Mouse (Mus musculus): Measurements from ENCODE around the gene Tll2. TPM values are rescaled to one million over a fixed set of nuclear protein-coding genes. Genes with fewer than 3 reads are reported as not detected.

Gene Tll2
- polyA plus RNA-seq, 1 experiment from 2014 or later: 0.95 TPM

GRCm38 (mm10) chr19:41097038-41097437 lies 109.6 kb downstream of the Tll2 start:
- H3K9ac ChIP-seq (ENCODE audit: low read length): no peak overlapping the region
- no peak overlapping the region for H3K27ac ChIP-seq (ENCODE audit: low read depth, low read length)
- H3K36me3 ChIP-seq (ENCODE audit: control insufficient read depth, insufficient read depth, low read length): no peaks in the 10 kb centered on the region
- no peaks in the 10 kb centered on the region for H3K27me3 ChIP-seq (ENCODE audit: control insufficient read depth, insufficient read depth, low read length)
- H3K4me2 ChIP-seq (ENCODE audit: low read depth, low read length, severe bottlenecking): no peak overlapping the region
- 70% methylated on average over 4 of the region's 4 CpGs for WGBS
- no peak overlapping the region for H3K4me3 ChIP-seq (ENCODE audit: low read depth, low read length)
- no peaks in the 10 kb centered on the region for H3K9me3 ChIP-seq (ENCODE audit: control insufficient read depth, low read length)
- no peak for ATAC-seq (replicated peaks; ENCODE audit: low FRiP score)
- no peaks in the 10 kb centered on the region for H3K4me1 ChIP-seq (replicated peaks; ENCODE audit: control insufficient read depth, insufficient read depth, low read length)
- DNase-seq (ENCODE audit: low spot score): no peak

GRCm38 (mm10) chr19:41091901-41092300 lies 114.7 kb downstream of the Tll2 start:
- H3K9me3 ChIP-seq (ENCODE audit: control insufficient read depth, low read length): no peaks in the 10 kb centered on the region
- H3K4me2 ChIP-seq (ENCODE audit: low read depth, low read length, severe bottlenecking): no peak overlapping the region
- no peak overlapping the region for H3K9ac ChIP-seq (ENCODE audit: low read length)
- no peaks in the 10 kb centered on the region for H3K4me1 ChIP-seq (replicated peaks; ENCODE audit: control insufficient read depth, insufficient read depth, low read length)
- 88% methylated on average over 2 of the region's 2 CpGs for WGBS
- no peaks in the 10 kb centered on the region for H3K36me3 ChIP-seq (ENCODE audit: control insufficient read depth, insufficient read depth, low read length)
- no peak overlapping the region for H3K4me3 ChIP-seq (ENCODE audit: low read depth, low read length)
- no peak for DNase-seq (ENCODE audit: low spot score)
- no peak for ATAC-seq (replicated peaks; ENCODE audit: low FRiP score)
- no peak overlapping the region for H3K27ac ChIP-seq (ENCODE audit: low read depth, low read length)
- H3K27me3 ChIP-seq (ENCODE audit: control insufficient read depth, insufficient read depth, low read length): no peaks in the 10 kb centered on the region

- DNase-seq (ENCODE audit: low spot score) (peak; percentile 82), ATAC-seq (replicated peaks; ENCODE audit: low FRiP score) (peak; percentile 32; the same call in 1 of the 2 replicates)
- H3K9me3 ChIP-seq (ENCODE audit: control insufficient read depth, low read length): no peaks in the 10 kb centered on the region
- H3K4me2 ChIP-seq (ENCODE audit: low read depth, low read length, severe bottlenecking): no peak overlapping the region
- no peaks in the 10 kb centered on the region for H3K36me3 ChIP-seq (ENCODE audit: control insufficient read depth, insufficient read depth, low read length)
- H3K9ac ChIP-seq (ENCODE audit: low read length): no peak overlapping the region
- H3K27ac ChIP-seq (ENCODE audit: low read depth, low read length): no peak overlapping the region
- H3K4me3 ChIP-seq (ENCODE audit: low read depth, low read length): no peak overlapping the region
- WGBS: 19% methylated on average over 5 of the region's 5 CpGs
- no peaks in the 10 kb centered on the region for H3K4me1 ChIP-seq (replicated peaks; ENCODE audit: control insufficient read depth, insufficient read depth, low read length)
- H3K27me3 ChIP-seq (ENCODE audit: control insufficient read depth, insufficient read depth, low read length): no peaks in the 10 kb centered on the region
Measured at GRCm38 (mm10) chr19:41089833-41090232, 116.8 kb downstream of the Tll2 start.

DNA sequence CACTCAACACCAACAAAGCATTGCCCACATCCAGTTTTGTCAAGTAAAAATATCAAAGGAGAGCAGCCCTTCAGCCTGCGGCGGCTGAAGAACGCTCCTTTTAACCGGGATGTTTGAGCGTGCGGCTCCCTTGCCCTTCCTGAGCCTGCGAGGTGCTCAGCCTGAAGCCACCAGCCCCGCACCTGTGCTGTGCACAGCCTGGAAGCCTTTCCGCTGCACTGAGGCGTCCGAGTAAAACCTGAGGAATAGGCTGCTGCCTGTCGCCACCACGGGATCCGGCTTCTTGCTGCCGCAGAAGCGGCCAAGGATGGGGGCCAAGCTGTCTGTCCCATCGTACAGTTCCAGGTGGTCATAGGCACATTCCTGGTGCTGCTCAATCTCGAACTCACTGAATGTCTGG lies 118.1 kb downstream of the Tll2 start:
- Histone ChIP-seq H3K4me1 (replicated peaks; ENCODE audit: control insufficient read depth, insufficient read depth, low read length) (no peaks in the 10 kb centered on the region), H3K4me3 (ENCODE audit: low read depth, low read length) (no peak overlapping the region), H3K9me3 (ENCODE audit: control insufficient read depth, low read length) (no peaks in the 10 kb centered on the region), H3K4me2 (ENCODE audit: low read depth, low read length, severe bottlenecking) (peak overlapping the region; percentile 6; the same call in 1 of the 2 replicates), H3K27me3 (ENCODE audit: control insufficient read depth, insufficient read depth, low read length) (no peaks in the 10 kb centered on the region), H3K36me3 (ENCODE audit: control insufficient read depth, insufficient read depth, low read length) (no peaks in the 10 kb centered on the region), H3K9ac (ENCODE audit: low read length) (no peak overlapping the region), H3K27ac (ENCODE audit: low read depth, low read length) (no peak overlapping the region)
- ATAC-seq (replicated peaks; ENCODE audit: low FRiP score) (no peak), DNase-seq (ENCODE audit: low spot score) (no peak)
- 35% methylated on average over 18 of the region's 18 CpGs for WGBS

DNA sequence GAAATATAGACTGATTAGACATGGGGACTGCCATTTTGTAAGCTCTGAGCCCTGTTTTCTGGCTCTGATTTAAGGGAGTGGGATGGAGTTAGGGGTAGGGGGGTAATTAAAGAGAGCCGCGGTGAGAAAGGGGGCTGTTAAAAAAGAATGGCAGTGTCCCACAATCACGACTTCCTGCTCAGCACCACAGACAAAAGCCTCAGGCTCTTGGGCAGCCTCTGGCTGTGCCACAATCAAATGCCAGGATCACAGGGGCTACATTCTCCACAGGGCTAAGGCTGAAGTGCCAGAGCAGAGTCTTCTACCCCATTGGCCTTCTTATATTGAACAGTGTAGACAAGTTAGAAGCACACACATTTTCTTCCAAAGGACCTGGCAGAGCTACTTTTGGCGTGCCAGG lies 118.7 kb downstream of the Tll2 start:
- H3K9me3 ChIP-seq (ENCODE audit: control insufficient read depth, low read length): no peaks in the 10 kb centered on the region
- 45% methylated on average over 4 of the region's 4 CpGs for WGBS
- H3K36me3 ChIP-seq (ENCODE audit: control insufficient read depth, insufficient read depth, low read length): no peaks in the 10 kb centered on the region
- H3K9ac ChIP-seq (ENCODE audit: low read length): no peak overlapping the region
- H3K4me3 ChIP-seq (ENCODE audit: low read depth, low read length): no peak overlapping the region
- no peaks in the 10 kb centered on the region for H3K27me3 ChIP-seq (ENCODE audit: control insufficient read depth, insufficient read depth, low read length)
- ATAC-seq (replicated peaks; ENCODE audit: low FRiP score): no peak
- no peaks in the 10 kb centered on the region for H3K4me1 ChIP-seq (replicated peaks; ENCODE audit: control insufficient read depth, insufficient read depth, low read length)
- H3K4me2 ChIP-seq (ENCODE audit: low read depth, low read length, severe bottlenecking): no peak overlapping the region
- no peak overlapping the region for H3K27ac ChIP-seq (ENCODE audit: low read depth, low read length)
- DNase-seq (ENCODE audit: low spot score): no peak

- Histone ChIP-seq H3K4me1 (replicated peaks; ENCODE audit: control insufficient read depth, insufficient read depth, low read length) (no peaks in the 10 kb centered on the region), H3K9ac (ENCODE audit: low read length) (no peak overlapping the region), H3K27me3 (ENCODE audit: control insufficient read depth, insufficient read depth, low read length) (no peaks in the 10 kb centered on the region), H3K27ac (ENCODE audit: low read depth, low read length) (no peak overlapping the region), H3K36me3 (ENCODE audit: control insufficient read depth, insufficient read depth, low read length) (no peaks in the 10 kb centered on the region), H3K4me2 (ENCODE audit: low read depth, low read length, severe bottlenecking) (no peak overlapping the region), H3K4me3 (ENCODE audit: low read depth, low read length) (no peak overlapping the region), H3K9me3 (ENCODE audit: control insufficient read depth, low read length) (no peaks in the 10 kb centered on the region)
- ATAC-seq (replicated peaks; ENCODE audit: low FRiP score): peak; percentile 71
- 3% methylated on average over 2 of the region's 2 CpGs for WGBS
- peak; percentile 83 for DNase-seq (ENCODE audit: low spot score)
Measured at GRCm38 (mm10) chr19:41086700-41087099, 119.9 kb downstream of the Tll2 start.

GRCm38 (mm10) chr19:41086289-41086688 lies 120.3 kb downstream of the Tll2 start:
- Histone ChIP-seq H3K9me3 (ENCODE audit: control insufficient read depth, low read length) (no peaks in the 10 kb centered on the region), H3K4me3 (ENCODE audit: low read depth, low read length) (no peak overlapping the region), H3K27ac (ENCODE audit: low read depth, low read length) (no peak overlapping the region), H3K4me2 (ENCODE audit: low read depth, low read length, severe bottlenecking) (no peak overlapping the region), H3K4me1 (replicated peaks; ENCODE audit: control insufficient read depth, insufficient read depth, low read length) (no peaks in the 10 kb centered on the region), H3K36me3 (ENCODE audit: control insufficient read depth, insufficient read depth, low read length) (no peaks in the 10 kb centered on the region), H3K9ac (ENCODE audit: low read length) (no peak overlapping the region), H3K27me3 (ENCODE audit: control insufficient read depth, insufficient read depth, low read length) (no peaks in the 10 kb centered on the region)
- 89% methylated on average over 6 of the region's 6 CpGs for WGBS
- no peak for DNase-seq (ENCODE audit: low spot score)
- peak; percentile 13; the same call in 1 of the 2 replicates for ATAC-seq (replicated peaks; ENCODE audit: low FRiP score)

DNA sequence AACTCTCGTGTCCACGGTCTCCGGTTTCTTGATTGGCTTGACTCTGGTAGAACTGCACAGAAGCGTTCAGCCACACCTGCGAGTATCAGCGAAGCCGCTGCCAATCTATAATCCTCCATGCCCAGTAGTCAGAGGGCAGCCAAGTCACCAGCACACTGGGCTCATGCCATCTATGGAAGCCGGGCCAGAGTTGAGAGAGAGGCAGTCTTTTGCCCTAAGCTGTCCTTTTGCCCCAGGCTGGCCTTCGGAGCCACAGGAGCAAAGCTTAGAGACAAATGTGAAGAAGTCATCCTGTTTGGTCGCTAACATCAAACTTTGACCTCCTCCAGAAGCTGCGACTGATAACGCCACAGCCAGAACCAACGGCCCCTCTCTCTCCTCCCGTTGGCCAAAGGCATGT lies 123.0 kb downstream of the Tll2 start:
- H3K9me3 ChIP-seq (ENCODE audit: control insufficient read depth, low read length): no peaks in the 10 kb centered on the region
- H3K4me3 ChIP-seq (ENCODE audit: low read depth, low read length): no peak overlapping the region
- H3K9ac ChIP-seq (ENCODE audit: low read length): no peak overlapping the region
- H3K27me3 ChIP-seq (ENCODE audit: control insufficient read depth, insufficient read depth, low read length): no peaks in the 10 kb centered on the region; the same call in 1 of the 2 replicates
- no peak overlapping the region for H3K4me2 ChIP-seq (ENCODE audit: low read depth, low read length, severe bottlenecking)
- no peak for DNase-seq (ENCODE audit: low spot score)
- H3K4me1 ChIP-seq (replicated peaks; ENCODE audit: control insufficient read depth, insufficient read depth, low read length): no peaks in the 10 kb centered on the region; the same call in 1 of the 2 replicates
- H3K27ac ChIP-seq (ENCODE audit: low read depth, low read length): no peak overlapping the region
- 93% methylated on average over 14 of the region's 14 CpGs for WGBS
- no peak for ATAC-seq (replicated peaks; ENCODE audit: low FRiP score)
- H3K36me3 ChIP-seq (ENCODE audit: control insufficient read depth, insufficient read depth, low read length): no peaks in the 10 kb centered on the region

GRCm38 (mm10) chr19:41081589-41081988 lies 125.0 kb downstream of the Tll2 start:
- no peak overlapping the region for H3K9ac ChIP-seq (ENCODE audit: low read length)
- ATAC-seq (replicated peaks; ENCODE audit: low FRiP score): no peak; the same call in 1 of the 2 replicates
- H3K27ac ChIP-seq (ENCODE audit: low read depth, low read length): no peak overlapping the region

More at GRCm38 (mm10) chr19:41081589-41081988, 125.0 kb downstream of the Tll2 start:
- H3K4me2 ChIP-seq (ENCODE audit: low read depth, low read length, severe bottlenecking): no peak overlapping the region
- H3K36me3 ChIP-seq (ENCODE audit: control insufficient read depth, insufficient read depth, low read length): no peaks in the 10 kb centered on the region
- no peaks in the 10 kb centered on the region for H3K9me3 ChIP-seq (ENCODE audit: control insufficient read depth, low read length)
- H3K4me1 ChIP-seq (replicated peaks; ENCODE audit: control insufficient read depth, insufficient read depth, low read length): no peaks in the 10 kb centered on the region; the same call in 1 of the 2 replicates
- no peak overlapping the region for H3K4me3 ChIP-seq (ENCODE audit: low read depth, low read length)
- DNase-seq (ENCODE audit: low spot score): no peak
- 46% methylated on average over 3 of the region's 3 CpGs for WGBS
- no peaks in the 10 kb centered on the region; the same call in 1 of the 2 replicates for H3K27me3 ChIP-seq (ENCODE audit: control insufficient read depth, insufficient read depth, low read length)
